Mouse (Mus musculus) CH12.LX (cell line): ENCODE measurements around the gene Kif21b.

ENCODE experiments used
- BHLHE40 ChIP-seq: IDR thresholded peaks from 2 replicates; pipeline ENCODE4 v1.6.1; 2011; ENCODE audit warnings: mild to moderate bottlenecking, low read depth, low read length, improper control_type of control experiment
- CHD1 ChIP-seq: IDR thresholded peaks from 2 replicates; pipeline ENCODE4 v1.6.1; 2012; ENCODE audit warnings: low read depth, low read length, improper control_type of control experiment, inconsistent platforms
- CHD2 ChIP-seq: IDR thresholded peaks from 2 replicates; pipeline ENCODE4 v1.6.1; 2011; ENCODE audit warnings: low read length, improper control_type of control experiment
- CTCF ChIP-seq, 2 experiments: IDR thresholded peaks in 1 of 2; conservative IDR thresholded peaks in 1 of 2; 2 replicates each; pipeline ENCODE4 v1.5.1; 2011 to 2012; ENCODE audit warnings: low read depth in 2 of 2, low read length in 2 of 2, improper control_type of control experiment in 1 of 2, inconsistent platforms in 1 of 2, mild to moderate bottlenecking in 1 of 2, moderate library complexity in 1 of 2
- EP300 ChIP-seq: IDR thresholded peaks from 2 replicates; pipeline ENCODE4 v1.6.1; 2011; ENCODE audit warnings: low read length, improper control_type of control experiment
- GABPA ChIP-seq: IDR thresholded peaks from 2 replicates; pipeline ENCODE4 v1.6.1; 2012; ENCODE audit warnings: low read depth, low read length, improper control_type of control experiment, inconsistent platforms; ENCODE audit not compliant: insufficient replicate concordance
- HCFC1 ChIP-seq: IDR thresholded peaks from 2 replicates; pipeline ENCODE4 v1.6.1; 2012; ENCODE audit warnings: low read depth, mild to moderate bottlenecking, inconsistent platforms, low read length, improper control_type of control experiment
- MAX ChIP-seq: IDR thresholded peaks from 2 replicates; pipeline ENCODE4 v1.6.1; 2011; ENCODE audit warnings: low read length, improper control_type of control experiment
- NELFE ChIP-seq: IDR thresholded peaks from 2 replicates; pipeline ENCODE4 v1.6.1; 2011; ENCODE audit warnings: low read depth, low read length, improper control_type of control experiment
- PAX5 ChIP-seq: IDR thresholded peaks from 2 replicates; pipeline ENCODE4 v1.6.1; 2012; ENCODE audit warnings: low read length, inconsistent platforms, mixed read lengths
- POLR2A ChIP-seq: IDR thresholded peaks from 2 replicates; pipeline ENCODE4 v1.6.1; 2011; ENCODE audit warnings: low read depth, mild to moderate bottlenecking, improper control_type of control experiment, low read length
- SIN3A ChIP-seq: IDR thresholded peaks from 2 replicates; pipeline ENCODE4 v1.6.1; 2012; ENCODE audit warnings: low read length, improper control_type of control experiment, inconsistent platforms
- SMC3 ChIP-seq: IDR thresholded peaks from 2 replicates; pipeline ENCODE4 v1.6.1; 2011; ENCODE audit warnings: low read depth, low read length, improper control_type of control experiment
- ZC3H11A ChIP-seq: IDR thresholded peaks from 2 replicates; pipeline ENCODE4 v1.6.1; 2012; ENCODE audit warnings: low read depth, mild to moderate bottlenecking, inconsistent platforms, low read length, improper control_type of control experiment

GRCm38 (mm10) chr1:136165436-136165835 is 34.2 kb downstream of the Kif21b start:
- no peak for TF ChIP-seq EP300
- TF ChIP-seq POLR2A, result no peak
- TF ChIP-seq HCFC1, result no peak
- no peak for TF ChIP-seq CHD2
- no peak for TF ChIP-seq ZC3H11A
- no peak for TF ChIP-seq SIN3A
- TF ChIP-seq PAX5, result no peak
- no peak for TF ChIP-seq SMC3
- TF ChIP-seq MAX, result no peak
- TF ChIP-seq CTCF (conservative IDR thresholded peaks at IDR 0.05 in 1 of 2, IDR thresholded peaks at IDR 0.05 in 1 of 2; ENCODE audit: low read depth in 2 of 2, low read length in 2 of 2), result no peak
- TF ChIP-seq BHLHE40, result no peak
- TF ChIP-seq CHD1, result no peak
- TF ChIP-seq GABPA, result no peak
- TF ChIP-seq NELFE, result no peak
